Mouse (Mus musculus) A20 (cell line): ENCODE data around the gene Cemip.

Source experiments
- DNase-seq: peaks from one replicate; pipeline ENCODE4 v3.0.0-alpha.2; 2011; ENCODE audit warnings: low read depth, low spot score

Cemip gene

DNA sequence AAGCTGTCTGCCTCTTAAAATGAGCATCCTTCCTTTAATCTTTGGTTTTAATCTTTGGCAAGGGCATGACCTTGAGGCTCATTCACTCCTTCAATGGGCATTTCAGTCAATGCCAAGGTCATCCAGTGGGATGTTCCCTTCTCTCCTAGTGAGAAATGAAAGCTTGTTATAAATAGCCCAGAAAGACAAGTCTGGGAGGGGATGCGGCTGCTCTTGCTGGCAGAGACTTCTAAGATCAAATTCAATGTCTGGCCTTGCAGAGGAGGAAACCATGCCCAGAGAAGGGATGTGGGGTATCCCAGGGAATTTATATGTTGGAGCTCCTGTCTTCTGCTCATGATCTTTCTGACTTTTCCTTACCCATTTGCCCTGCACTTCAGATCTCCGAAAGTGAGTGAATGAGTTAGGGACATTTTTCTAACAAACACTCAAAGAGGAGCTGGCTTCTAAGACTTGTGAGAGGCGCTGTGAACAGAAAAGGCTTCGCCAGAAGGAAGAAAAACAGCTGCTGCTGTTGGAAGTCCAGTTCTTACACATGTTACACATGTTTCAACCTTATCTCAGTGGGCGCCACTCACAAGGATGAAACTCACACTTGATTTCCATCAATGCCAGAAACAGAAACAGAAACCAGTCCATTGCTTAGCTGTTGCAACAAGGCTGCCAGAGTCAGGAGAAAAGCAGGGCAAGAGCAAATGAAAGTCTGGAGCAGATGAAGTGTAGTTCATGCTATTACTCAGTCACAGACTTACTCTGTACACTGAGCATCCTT is 120.1 kb downstream of the Cemip start:
- no peak for DNase-seq

DNA sequence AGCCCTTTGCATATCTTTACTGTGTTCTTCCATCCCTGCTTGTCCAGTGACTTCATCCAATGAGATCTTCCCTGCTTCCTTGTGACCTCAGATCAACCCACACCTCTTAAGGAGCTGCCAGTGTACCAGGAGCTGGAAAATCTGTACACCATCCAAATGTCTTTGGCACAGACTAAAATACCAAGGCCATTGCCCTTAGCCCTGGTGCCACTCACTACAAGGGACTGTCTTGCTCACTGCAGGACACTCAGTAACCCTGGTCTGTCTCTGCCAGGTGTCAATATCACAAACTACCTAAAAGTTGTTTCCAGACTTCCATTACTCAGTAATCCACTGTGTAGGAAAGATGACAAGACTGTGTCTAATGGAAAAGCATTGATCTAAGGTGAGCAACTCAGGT is 121.1 kb downstream of the Cemip start:
- DNase-seq = no peak

DNA sequence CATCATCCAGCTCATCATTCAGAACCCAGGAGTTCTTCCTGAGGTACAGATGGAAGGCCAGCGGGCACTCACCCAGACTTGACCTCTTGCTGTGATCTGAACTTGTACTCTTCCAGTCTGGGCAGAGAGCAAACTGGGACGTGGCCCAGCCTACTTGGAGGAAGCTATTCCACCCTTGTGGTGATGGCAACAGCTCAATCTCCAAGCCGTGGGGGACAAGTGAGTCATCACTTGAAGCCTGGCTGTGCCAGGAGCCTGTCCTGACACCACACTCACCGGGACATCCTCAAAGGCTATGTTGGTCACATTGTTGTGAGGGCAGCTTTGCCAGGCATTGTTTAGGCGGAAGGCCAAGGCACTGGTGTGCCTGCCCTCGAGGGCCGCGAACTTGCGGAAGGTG is 133.8 kb downstream of the Cemip start:
- DNase-seq = no peak

DNA sequence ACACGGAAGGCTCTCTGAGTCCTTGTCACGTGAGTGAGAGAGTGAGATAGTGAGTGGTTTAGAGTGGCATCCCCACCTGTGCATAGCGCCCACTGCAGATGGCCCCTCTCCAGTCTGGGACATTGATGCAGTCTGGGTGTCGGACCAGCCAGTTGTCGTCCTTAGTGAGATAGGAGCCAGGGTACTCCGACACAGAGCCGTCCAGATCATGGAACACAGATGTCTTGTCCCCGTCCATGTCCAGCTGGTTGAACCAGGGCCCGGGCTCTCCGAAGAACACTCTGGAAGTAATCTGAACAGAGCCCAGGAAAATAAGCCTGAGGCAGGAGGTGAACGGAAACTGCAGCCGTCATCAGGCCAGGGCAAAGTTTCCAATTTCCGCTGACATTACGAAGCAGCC is 135.0 kb downstream of the Cemip start:
- no peak for DNase-seq

DNA sequence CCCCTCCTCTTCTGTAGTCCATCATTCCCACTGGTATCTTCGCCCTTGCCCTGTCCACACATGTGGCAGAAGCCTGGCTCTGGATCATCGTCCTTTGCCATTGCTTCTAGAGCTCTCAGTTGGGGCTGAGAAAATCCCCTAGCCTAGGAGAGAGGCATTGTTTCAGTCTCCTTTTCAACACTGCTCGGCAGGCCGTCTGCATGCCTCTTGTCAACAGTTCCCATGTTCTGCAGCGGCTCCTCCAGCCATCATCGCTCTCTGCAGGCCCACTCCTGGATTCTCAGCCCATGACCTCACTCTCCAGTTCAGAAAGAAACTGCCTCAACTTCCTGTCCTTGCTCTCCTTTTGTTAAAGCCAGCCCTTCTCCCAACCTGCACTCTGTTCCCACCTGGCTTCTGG is 136.6 kb downstream of the Cemip start:
- DNase-seq = no peak

DNA sequence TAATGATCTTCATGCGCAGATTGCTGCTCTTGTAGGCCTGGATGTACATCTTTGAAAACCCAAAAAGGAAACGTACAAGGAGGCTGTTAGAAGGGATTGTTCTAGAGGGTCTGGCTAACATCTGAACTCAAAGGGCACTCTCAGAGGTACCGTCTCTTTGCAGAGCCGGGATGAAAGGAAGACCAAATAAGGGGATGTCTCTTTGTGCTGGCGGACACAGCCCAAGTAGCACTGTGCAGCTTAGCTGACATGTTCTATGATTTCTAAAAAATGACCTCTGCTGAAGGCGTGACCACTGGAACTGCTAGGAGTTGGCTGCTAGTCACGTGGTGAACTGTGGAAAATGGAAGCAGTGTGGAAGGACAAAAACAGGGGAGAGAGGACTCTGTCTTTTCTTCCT is 137.6 kb downstream of the Cemip start:
- no peak for DNase-seq

DNA sequence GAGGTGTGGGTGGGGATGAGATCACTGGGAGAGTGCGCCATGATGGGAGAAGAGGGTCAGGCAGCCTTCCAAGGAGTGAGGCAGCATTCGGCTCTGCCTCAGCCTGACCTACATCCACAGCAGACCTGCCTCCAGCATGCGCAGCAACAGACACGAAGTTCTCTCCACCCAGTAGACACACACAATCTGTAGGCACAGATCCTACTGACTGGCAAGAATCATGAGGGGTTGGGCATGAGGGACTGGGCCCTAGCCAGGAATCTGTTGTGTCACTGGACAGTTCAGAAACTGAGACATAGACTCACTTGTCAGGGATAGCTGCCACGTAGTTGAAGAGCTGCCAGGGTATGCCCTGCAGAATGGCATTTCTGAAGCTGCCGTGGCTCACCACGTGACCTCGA is 144.6 kb downstream of the Cemip start:
- DNase-seq = no peak

DNA sequence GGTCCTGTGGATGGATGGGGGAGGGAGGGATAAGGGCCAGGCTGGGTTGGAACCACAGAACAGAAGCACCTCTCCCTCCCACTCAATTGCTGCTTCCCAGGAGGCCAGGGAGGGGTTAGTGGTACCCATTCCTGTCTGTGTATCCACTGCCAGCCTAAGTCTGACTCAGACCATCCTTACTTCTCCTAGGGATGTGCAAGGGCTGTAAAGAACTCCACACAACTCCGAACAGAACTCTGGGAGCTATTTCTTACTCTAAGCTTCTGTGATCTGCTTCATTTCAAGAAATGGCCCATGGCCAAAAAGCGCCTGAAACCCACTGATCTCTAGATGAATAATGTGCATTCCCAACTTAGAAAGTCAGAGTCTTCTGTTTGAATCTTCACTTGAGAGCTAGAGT is 146.2 kb downstream of the Cemip start:
- no peak for DNase-seq

DNA sequence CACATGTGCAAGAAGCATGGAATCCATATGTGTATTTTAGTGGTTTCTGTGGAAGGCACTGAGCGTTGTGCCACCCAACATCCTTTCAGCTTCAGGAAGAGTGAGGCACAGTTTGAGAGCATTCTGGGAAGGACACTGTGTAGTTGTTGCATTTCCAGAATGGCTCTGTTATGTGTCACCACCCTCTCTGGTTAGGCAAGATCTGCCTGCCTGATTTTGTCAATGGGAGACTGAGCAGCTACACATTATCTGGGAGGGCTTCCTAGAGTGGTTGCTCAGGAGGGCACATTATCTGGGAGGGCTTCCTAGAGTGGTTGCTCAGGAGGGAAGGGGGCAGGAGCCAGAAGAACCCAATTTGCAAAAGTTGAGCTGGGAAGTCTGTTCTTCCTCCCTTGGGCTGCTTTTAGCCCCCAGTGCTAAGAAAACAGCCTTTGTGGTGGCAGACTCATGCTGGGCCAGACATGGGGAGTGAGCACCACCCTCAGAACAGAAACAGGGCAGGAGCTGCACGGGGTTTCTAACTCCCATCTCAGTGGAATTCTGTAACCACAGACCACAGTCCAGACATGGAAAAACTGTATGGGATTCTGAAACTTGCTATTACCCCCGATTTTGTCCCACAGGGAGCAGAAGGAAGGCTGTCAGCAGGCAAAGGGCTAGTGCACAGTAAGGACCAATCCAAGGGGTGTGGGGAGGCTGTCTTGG is 147.1 kb downstream of the Cemip start:
- no peak for DNase-seq

DNA sequence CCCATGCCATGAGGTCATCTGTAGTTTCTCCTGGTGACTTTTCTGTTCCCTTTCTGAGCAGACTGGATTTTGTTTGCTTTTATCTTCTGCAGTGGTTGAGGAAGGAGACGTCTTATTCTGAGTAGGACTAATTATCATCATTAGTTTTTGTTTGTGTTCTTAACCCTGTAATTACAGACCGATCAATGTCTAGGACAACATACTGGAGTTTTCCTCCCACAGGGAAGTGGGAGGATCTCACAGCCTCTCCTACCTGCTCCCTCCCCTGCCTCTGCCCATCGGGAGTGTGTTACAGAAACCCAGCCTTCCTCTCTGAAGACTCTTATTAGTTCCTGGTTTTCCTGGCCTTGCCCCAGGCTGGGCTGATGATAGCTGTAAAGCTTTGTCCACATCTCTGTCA is 164.7 kb downstream of the Cemip start:
- DNase-seq = no peak

DNA sequence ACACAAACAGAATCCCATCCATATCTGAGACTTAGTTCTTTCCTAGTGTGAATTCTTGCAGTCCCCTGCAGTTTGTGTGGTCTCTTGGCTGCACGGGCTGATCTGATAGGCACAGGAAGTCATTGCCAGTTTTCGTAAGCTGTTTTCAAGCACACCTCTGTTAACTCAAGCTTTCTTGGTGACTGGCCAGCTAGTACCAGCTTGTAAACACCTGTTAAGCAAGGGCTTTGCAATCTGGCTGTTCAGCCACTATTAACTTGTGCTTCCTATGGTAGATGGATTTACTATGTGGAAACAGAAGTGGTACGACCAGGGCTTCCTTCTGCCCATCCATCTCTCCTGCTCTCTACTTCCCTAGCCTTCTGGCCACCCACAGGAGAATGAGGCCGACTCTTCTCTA is 166.1 kb downstream of the Cemip start:
- DNase-seq = no peak

DNA sequence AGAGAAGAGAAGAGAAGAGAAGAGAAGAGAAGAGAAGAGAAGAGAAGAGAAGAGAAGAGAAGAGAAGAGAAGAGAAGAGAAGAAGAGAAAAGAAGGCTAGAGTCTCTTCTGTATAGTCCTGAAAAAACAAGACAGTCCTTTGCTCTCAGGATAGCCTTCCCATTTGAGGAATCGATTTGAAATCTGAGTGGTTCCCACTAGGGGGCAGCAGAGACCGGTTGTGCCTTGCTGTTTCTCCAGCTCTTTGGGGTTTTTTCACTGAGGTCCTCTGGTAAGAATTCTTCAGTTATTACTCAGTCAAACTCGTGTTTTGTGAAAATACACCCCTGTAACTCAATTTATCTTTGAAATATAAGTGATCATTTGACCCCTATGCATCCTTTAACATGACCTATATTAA is 171.7 kb downstream of the Cemip start:
- peak; percentile 66 for DNase-seq

DNA sequence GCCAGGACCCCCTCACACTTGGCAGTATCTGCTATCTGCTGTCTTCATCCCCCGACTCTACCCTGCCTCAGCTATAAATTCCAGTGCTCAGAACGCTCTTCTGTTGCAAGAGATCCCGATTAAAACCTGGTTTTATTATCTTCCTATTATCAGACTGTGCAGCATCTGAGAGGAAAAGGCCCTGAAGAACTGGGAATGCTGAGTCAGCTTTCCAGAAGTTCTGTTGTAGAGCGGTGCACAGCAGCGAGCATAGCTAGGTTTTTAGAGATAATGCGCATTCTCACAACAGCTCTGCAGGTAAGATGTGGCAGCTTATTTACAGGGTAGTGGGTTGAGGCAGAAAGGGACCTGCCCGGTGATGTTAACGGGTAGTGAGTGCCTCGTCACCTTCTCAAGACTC is 172.3 kb downstream of the Cemip start:
- DNase-seq = no peak

DNA sequence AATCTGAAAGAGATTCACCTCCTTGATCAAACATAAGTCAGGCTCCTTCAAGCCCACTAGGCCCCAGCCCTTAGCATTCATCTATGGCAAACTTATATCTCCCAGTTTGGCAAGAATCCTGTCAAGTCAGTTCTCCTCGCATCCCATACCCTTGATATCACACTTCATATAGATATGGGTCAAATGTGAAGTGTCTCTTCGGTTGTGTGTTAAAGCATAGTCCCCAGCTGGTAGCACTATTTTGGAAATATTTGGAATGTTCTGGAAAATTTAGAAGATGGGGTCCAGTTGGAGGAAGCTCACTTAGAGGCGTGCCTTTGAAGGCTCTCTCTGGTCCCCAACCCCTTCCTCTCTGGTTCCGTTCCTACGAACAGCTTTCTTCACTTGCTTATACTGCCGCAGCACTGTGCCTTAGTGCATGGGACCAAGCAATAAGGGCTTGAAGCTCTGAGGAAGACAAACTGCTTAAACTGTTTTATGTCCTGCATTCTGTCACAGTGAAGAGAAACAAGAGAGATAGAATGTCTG is 172.8 kb downstream of the Cemip start:
- no peak for DNase-seq

DNA sequence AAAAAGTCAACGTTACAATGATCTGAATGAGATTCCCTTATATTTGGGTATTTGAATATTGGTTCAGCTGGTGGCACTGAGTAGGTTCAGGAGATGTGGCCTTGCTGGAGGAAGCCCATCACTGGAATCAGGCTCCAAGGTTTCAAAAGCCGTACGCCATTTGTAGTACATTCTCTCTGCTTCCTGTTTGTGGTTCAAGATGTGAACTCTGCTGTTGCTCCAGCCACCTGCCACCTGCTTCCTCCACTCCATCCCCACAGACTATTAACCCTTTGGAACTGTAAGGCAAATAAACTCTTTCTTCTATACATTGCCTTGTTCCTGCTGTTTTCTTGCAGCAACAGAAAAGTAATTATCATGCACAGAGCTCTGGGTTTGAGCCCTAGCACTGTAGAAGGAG is 174.4 kb downstream of the Cemip start:
- DNase-seq = peak; percentile 46

DNA sequence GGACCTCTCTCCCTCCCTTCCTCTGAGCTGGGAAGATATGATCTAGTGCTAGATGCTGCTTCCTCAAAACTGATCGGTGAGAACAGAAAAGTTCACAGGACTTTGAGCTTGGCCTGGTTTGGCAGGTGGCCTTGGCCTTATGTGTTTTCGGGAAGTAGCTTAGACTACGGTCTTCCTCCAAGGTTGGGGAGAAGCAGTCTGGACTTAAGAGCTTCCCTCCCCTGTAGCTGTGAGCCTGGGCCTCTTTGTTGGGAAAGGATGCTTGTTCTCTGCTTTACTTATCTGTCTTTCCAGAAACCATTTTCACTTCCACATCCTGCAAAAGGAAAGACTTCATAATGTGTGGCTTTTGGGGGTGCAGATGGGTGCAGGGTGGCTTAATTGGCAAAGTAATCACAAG is 181.5 kb downstream of the Cemip start:
- no peak for DNase-seq

DNA sequence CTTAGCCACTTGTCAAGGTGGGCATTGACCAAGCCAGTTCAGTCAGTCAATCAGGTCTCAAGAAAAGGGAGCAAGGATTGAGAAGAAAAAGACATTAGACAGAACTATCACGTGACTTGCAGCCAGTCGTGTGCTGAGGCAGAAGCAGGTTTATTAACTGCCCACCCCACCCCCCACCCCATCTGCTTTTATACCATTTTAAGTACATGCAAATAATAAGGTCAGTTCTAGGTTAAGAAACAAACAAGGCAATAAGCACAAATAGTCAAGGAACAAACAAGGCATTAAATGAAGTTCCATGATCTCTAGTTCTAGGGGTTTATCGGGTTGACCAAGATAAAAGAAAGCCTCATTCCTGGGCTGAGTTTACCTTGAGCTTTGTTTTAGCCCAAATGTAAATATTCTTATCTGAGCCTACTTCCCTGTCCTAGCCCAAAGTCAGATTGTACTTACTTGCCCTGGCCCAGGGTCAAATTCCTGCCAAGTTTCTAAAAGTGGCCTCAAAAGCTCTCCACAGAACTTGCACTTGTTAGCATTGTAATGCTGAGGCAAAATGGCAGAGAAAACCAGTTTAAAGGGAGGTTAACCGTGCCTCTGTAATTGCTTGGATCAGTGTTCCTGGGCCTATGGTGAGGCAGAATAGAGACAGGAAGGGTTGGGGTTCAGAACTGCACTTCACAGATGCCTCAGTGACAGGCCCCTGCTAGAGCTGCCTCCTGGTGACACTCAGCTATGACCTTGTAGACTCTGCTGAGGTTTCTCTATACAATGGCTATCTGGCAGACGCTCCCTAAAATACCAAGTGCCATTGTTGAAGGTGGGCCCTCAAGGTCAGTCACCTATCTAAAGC is 183.8 kb downstream of the Cemip start:
- DNase-seq = peak; percentile 12

DNA sequence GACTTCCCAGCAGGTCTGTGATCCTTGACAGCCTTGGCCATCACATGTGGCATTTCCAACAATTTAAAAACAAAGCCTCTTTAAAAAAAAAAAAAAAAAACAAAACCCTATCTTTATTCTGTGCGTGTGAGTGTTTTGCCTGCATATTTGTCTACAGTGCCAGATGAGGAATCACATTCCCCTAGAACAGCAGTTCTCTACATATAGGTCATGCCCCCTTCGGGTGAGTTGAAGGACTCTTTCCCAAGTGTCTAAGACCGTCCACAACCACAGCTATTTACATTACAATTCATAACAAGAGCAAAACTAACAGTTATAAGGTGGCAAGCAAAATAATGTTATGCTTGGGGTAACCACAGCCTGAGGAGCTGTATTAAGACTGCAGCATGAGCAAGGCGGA is 184.9 kb downstream of the Cemip start:
- no peak for DNase-seq

DNA sequence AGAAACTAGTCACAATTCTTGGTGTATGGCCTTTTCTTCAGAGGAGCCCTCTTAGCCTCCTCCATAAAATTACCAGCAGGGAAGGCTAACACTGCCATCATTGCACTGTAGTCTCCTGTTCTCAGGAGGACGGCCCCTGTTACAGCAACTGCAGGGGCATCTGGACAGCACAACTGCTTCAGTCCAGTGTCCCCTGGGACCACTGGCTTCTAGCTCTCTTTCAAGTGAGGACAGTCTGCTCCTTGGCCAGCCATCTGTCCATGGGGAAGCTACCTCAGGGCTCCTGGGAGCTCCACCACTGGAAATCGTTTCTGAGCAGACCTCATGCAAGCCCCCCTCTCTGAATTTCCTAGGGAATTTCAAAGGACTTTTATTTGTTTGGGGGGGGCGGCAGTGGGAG is 185.8 kb downstream of the Cemip start:
- DNase-seq = no peak

DNA sequence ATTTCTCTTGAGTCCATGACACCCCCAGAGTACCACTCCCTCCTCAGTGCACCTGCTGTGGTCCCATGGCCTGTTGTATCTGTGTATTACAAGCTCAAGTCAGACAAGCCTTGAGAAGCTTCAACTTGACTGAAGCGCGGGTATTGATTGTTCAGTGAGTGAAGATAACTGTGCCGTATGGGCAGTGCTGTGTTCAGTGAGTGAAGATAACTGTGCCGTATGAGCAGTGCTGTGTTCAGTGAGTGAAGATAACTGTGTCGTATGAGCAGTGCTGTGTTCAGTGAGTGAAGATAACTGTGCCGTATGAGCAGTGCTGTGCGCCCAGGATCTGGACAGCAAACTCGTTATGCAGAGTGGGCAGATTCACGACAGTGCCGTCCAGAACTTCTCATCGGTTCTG is 188.0 kb downstream of the Cemip start:
- DNase-seq = no peak

DNA sequence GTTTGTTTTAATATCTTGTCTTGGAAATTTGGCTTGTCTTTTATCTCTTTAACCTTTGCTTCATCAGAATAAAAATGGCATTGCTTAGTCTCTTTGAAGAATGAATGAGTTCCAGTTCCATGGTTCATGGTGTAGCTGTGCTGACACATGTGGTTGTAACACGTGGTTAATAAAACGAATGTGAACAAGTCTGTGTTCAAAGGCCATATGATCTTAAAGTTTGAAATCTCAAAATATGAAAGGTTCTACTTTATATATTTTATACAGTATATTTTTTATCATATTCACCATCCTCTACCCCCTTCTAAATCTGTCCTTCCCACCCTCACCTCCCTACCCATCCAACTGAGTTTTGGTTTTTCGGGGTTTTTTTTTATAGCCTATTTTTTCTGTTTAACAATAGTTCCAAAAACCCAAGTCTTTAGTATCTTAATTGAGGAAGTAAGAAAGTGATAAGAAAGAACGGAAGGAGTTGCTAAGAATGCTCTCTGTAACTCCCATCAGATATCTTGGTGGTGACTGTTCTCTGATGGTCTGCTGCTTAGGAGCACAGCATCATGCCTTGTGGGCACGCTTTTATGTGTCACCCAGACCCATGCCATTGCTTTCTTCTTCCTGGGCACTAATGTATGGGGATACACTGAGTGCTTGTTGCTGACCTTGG is 190.1 kb downstream of the Cemip start:
- no peak for DNase-seq

DNA sequence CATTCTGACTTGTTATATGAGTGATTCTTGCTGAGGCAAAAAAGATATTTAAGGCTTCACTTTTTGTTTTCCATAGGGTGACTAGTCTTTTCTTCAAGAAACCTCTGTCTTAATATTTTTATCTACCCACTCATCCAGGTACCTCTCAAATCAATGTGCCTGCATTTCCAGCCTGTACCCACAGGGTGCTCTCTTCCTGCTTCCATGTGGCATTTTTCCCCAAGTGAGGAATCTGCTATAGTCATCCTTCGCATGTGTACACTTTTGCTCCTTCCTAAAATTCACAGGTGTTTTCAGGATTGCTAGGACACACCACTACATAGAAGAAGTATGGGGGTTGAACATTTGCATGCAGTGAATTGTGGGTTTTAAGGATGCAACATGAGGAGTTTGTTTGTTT is 192.0 kb downstream of the Cemip start:
- DNase-seq = no peak
